ENCODE assay signal across 10 mouse cellular contexts in genomic region chr7:125722127-125722526, GRCm38 (mm10). TPM values are rescaled to one million over a fixed set of nuclear protein-coding genes. Genes with fewer than 3 reads are reported as not detected.
DNase-seq lines count a peak whose midpoint lies in the region; TF ChIP-seq lines count a peak whose summit lies in the region.
"Had no signal": no experiment of that assay in that cellular context is flagged by ENCODE, and none has a peak within 500 bp of the region (broad histone marks: within the 10 kb centered on the region; RNA-seq: fewer than 3 reads in every experiment).

No protein-coding gene starts in this region.

- TF ChIP-seq CTCF in left cerebral cortex, adult 2 months (IDR thresholded peaks at IDR 0.05): peak; percentile 36
- peak; percentile 77 for TF ChIP-seq CTCF in E14TG2a.4 (conservative IDR thresholded peaks at IDR 0.05; ENCODE audit: low read length)

- no peak overlapping the region for H3K27ac ChIP-seq in left cerebral cortex, adult 2 months

- H3K4me3 ChIP-seq in left cerebral cortex, adult 2 months: no peak overlapping the region
- H3K4me3 ChIP-seq in E14TG2a.4 (replicated peaks; ENCODE audit: low read length): no peak overlapping the region

- peaks cover 5% of the 10 kb centered on the region for H3K4me1 ChIP-seq in E14TG2a.4 (replicated peaks; ENCODE audit: low read depth, low read length)

- no peaks in the 10 kb centered on the region for H3K36me3 ChIP-seq in E14TG2a.4 (ENCODE audit: insufficient read depth, low read length)

- peak; percentile 42 to 61 for DNase-seq in cerebellum, postnatal 14 days
- no peak for DNase-seq in cerebellum, adult 9-10 months
- no peak for DNase-seq in left cerebral cortex, adult 2 months (ENCODE audit: extremely low spot score in 1 of 2, low spot score in 2 of 2)
- DNase-seq in left cerebral cortex, postnatal 4 days: no peak
- peak; percentile 27 for DNase-seq in lung, postnatal 14 days
- DNase-seq in embryo, embryonic 11 days: no peak
- DNase-seq in left cerebral cortex, postnatal 36 days (ENCODE audit: low spot score in 2 of 2): no peak
- DNase-seq: heart, adult 18-20 months; layer of hippocampus, postnatal 36 days had no signal

- no peaks in the 10 kb centered on the region for H3K9me3 ChIP-seq in E14TG2a.4 (ENCODE audit: low read length)

- H3K27me3 ChIP-seq in E14TG2a.4 (ENCODE audit: insufficient read depth, low read length): no peaks in the 10 kb centered on the region

- intact Hi-C loops in left cerebral cortex, adult 2 months (cut with DNase I): no loop called here
- intact Hi-C loops in left cerebral cortex, postnatal 4 days (cut with DNase I): loop anchor here (10.0 kb wide), 1 partner anchor 363 kb away; the partner anchor contains the start of gene Gsg1l
- intact Hi-C loops in left cerebral cortex, postnatal 36 days (cut with DNase I): no loop called here

RNA-seq across cellular contexts. Expression of gene D430042O09Rik, which starts 14.4 kb away (rescaled TPM):
- 10 to 100 TPM; 25.9 to 28.3 TPM for total RNA-seq in left cerebral cortex, adult 2 months (2021)
- total RNA-seq in left cerebral cortex, postnatal 4 days (2021): 10 to 100 TPM; 24.3 to 27.5 TPM
- 10 to 100 TPM; 19.2 to 27.9 TPM for total RNA-seq in left cerebral cortex, postnatal 36 days (2021)

RNA-seq across cellular contexts. Expression of gene Gtf3c1, which starts 14.5 kb away (rescaled TPM):
- total RNA-seq in left cerebral cortex, adult 2 months (2021): 100 to 1,000 TPM; 103 to 107 TPM
- 10 to 100 TPM; 87.1 to 93.0 TPM for total RNA-seq in left cerebral cortex, postnatal 4 days (2021)
- total RNA-seq in left cerebral cortex, postnatal 36 days (2021): 100 to 1,000 TPM in 1 of 2 experiments, 10 to 100 TPM in 1; 92.2 to 103 TPM

Comparison
In these comparisons a context has a peak if more than half of its experiments do, and no peak if none do; other contexts are left out.
1. DNase-seq: peak in cerebellum, postnatal 14 days (2 of 2) and lung, postnatal 14 days (single experiment); none in cerebellum, adult 9-10 months (single experiment), left cerebral cortex, adult 2 months (0 of 2), left cerebral cortex, postnatal 4 days (single experiment), embryo, embryonic 11 days (single experiment) and left cerebral cortex, postnatal 36 days (0 of 2).